Mouse (Mus musculus) midbrain, embryonic 15.5 days (tissue): ENCODE measurements at regions not wholly inside any gene's neighbourhood (a gene's known extent, or its start where the extent isn't known, plus 50 kb on each side); places are given as distances from the start of the nearest gene placed in this dataset.

Experiments
- ATAC-seq: fragments of 200-750 bp; cut with Nextera tagmentation; replicated peaks from 2 replicates; pipeline ENCODE4 v1.8.0; 2017; ENCODE audit warnings: moderate TSS enrichment
- H3K27ac ChIP-seq: fragments of 300-500 bp; sonication (generic); 2 replicates; pipeline ENCODE4 v1.5.1; 2015; ENCODE audit warnings: mild to moderate bottlenecking, inconsistent platforms
- H3K27me3 ChIP-seq: fragments of 300-500 bp; sonication (generic); replicated peaks from 2 replicates; pipeline ENCODE4 v1.6.1; 2015; ENCODE audit warnings: inconsistent platforms
- H3K36me3 ChIP-seq: fragments of 300-500 bp; sonication (generic); replicated peaks from 2 replicates; pipeline ENCODE4 v1.6.1; 2015; ENCODE audit warnings: inconsistent platforms
- H3K4me1 ChIP-seq: fragments of 300-500 bp; sonication (generic); 2 replicates; pipeline ENCODE4 v1.6.1; 2015; ENCODE audit warnings: inconsistent platforms
- H3K4me2 ChIP-seq: fragments of 300-500 bp; sonication (generic); 2 replicates; pipeline ENCODE4 v1.6.1; 2015; ENCODE audit warnings: inconsistent platforms, mild to moderate bottlenecking, moderate library complexity
- H3K4me3 ChIP-seq: fragments of 300-500 bp; sonication (generic); 2 replicates; pipeline ENCODE4 v1.5.1; 2015; ENCODE audit warnings: mild to moderate bottlenecking, inconsistent platforms
- H3K9ac ChIP-seq: fragments of 300-500 bp; sonication (generic); 2 replicates; pipeline ENCODE4 v1.6.1; 2015; ENCODE audit warnings: mild to moderate bottlenecking, inconsistent platforms
- H3K9me3 ChIP-seq: fragments of 300-500 bp; sonication (generic); 2 replicates; pipeline ENCODE4 v1.6.1; 2016; ENCODE audit warnings: inconsistent platforms
- WGBS: fragments of 180-500 bp; shearing (Covaris S2); methylation state at CpG from one replicate; pipeline ENCODE4 v1.1.7; 2015; ENCODE audit warnings: mixed read lengths; 5-methylcytosine and 5-hydroxymethylcytosine counted together

DNA sequence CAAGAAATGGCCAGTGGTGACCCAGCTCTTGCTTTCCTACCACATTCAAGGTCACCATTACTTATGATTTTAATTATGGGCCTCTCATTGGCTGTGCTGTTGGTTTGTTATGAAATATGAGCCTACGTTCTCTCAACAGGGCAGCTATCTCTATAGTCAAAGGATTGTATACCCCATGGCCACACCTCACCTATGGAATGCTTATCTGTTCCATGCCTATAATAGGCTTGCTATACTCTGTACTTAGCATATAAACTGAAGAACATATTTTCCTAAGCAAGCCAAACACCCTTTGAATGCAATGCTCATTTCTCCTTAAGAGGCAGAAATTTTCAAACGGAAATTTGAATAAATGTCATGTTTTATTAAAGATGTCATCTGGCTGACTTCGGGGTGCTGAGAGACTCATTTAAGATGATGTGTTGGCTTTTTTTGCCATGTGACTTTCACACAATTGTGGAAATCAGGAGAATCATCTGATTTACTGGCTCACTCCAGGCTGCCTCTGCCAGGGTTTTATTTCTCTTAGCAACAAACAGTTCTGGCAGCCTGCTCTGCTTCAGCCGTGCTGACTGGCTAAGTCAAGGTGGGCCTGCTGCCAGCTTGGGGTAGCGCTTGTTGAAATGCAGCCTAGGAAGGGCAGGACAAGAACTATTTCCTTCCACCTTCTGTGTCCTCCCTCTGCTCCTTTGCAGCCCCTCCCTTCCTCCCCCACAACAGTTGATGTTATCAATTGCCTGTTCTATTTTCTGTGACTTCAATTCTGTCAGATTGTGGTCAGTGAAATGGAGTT is 102.0 kb upstream of the Nampt start:
- peak; percentile 92 for ATAC-seq
- no peaks in the 10 kb centered on the region for H3K27me3 ChIP-seq
- no peak overlapping the region for H3K9ac ChIP-seq
- H3K4me3 ChIP-seq = no peak overlapping the region
- H3K4me2 ChIP-seq = no peak overlapping the region
- H3K9me3 ChIP-seq = no peaks in the 10 kb centered on the region
- WGBS = 54% methylated on average over 5 of the region's 5 CpGs
- no peaks in the 10 kb centered on the region for H3K36me3 ChIP-seq
- peak overlapping the region; percentile 42; the same call in 1 of the 2 replicates for H3K27ac ChIP-seq
- H3K4me1 ChIP-seq = peaks cover 10% of the 10 kb centered on the region

DNA sequence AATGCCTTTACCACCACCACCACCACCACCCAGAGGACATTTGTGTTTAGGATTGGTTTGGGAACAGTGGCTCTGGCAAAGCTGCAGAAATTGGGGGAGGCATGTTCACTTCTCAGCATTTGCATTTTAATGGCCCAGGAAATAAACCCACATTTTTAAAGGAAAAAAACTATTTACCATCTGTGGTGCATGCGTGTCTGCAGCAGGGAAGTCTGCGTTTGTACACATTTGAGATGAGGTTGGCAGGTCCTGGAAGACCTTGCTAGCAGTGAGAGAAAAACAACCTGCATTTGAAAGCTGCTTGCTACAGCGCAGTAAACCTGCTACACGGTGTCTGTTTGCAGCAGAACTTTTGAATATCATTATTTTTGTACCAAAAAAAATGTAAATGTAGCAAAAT is 100.1 kb upstream of the Nampt start:
- no peaks in the 10 kb centered on the region for H3K36me3 ChIP-seq
- no peak overlapping the region for H3K4me3 ChIP-seq
- H3K4me1 ChIP-seq = peaks cover 10% of the 10 kb centered on the region
- ATAC-seq = no peak
- no peak overlapping the region for H3K9ac ChIP-seq
- no peaks in the 10 kb centered on the region for H3K9me3 ChIP-seq
- no peak overlapping the region for H3K27ac ChIP-seq
- no peak overlapping the region for H3K4me2 ChIP-seq
- 83% methylated on average over 4 of the region's 4 CpGs for WGBS
- no peaks in the 10 kb centered on the region for H3K27me3 ChIP-seq

DNA sequence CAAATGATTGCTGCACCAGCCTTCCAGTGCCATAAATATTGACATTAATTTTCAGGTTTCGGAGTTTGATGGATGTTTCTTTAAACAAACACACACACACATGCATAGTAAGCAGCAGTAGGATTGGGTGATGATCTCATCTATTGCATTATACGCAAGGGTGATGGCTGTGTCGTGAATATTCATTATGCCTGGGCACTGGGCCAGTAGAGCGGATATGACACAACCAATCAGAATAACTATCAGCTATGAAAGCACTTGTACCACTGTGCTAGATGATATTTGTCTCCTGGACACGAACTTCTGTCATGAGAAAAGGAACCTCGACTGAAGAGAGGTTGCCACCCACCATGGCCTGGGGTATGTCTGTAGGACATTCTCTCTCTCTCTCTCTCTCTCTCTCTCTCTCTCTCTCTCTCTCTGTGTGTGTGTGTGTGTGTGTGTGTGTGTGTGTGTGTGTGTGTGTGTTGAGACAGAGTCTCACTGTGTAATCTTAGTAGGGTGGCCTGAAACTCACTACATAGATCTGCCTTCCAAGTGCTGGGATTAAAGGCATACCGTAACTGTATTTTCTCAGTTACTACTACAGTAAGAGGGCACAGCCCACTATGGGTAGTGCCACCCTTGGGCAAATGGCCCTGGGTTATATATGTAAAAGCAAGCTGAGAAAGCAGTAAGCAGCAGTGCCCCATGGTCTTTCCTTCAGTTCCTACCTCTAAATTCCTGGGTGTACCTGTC is 94.7 kb upstream of the Nampt start:
- no peak overlapping the region for H3K27ac ChIP-seq
- H3K9ac ChIP-seq = no peak overlapping the region
- no peaks in the 10 kb centered on the region for H3K36me3 ChIP-seq
- H3K9me3 ChIP-seq = no peaks in the 10 kb centered on the region
- H3K4me3 ChIP-seq = no peak overlapping the region
- H3K4me1 ChIP-seq = no peaks in the 10 kb centered on the region
- ATAC-seq = peak; percentile 94
- no peaks in the 10 kb centered on the region for H3K27me3 ChIP-seq
- no peak overlapping the region for H3K4me2 ChIP-seq
- WGBS = 55% methylated on average over 7 of the region's 7 CpGs

DNA sequence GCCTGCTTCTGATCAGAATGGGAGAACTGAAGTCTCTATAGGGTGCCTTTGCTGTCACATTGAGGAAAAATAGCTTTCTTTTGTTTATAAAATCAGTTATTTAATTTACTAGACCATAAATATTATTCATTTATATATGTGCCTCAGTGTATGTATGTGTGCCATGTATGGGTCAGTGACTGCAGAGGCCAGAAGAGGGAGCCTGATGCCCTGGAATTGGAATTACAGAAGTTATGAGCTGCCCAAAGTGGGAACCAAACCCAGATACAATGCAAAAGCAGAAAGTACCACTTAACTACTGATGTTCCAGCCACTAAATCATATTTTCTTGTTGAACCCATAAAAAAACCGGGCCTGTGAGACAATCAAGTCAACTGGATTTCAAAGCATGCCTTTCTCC is 91.8 kb upstream of the Nampt start:
- Histone ChIP-seq H3K27me3 (no peaks in the 10 kb centered on the region), H3K4me2 (no peak overlapping the region), H3K9me3 (no peaks in the 10 kb centered on the region), H3K36me3 (no peaks in the 10 kb centered on the region), H3K4me3 (no peak overlapping the region), H3K27ac (no peak overlapping the region), H3K9ac (no peak overlapping the region), H3K4me1 (no peaks in the 10 kb centered on the region)
- WGBS = 80% methylated on average over 1 of the region's 1 CpGs
- ATAC-seq = no peak

DNA sequence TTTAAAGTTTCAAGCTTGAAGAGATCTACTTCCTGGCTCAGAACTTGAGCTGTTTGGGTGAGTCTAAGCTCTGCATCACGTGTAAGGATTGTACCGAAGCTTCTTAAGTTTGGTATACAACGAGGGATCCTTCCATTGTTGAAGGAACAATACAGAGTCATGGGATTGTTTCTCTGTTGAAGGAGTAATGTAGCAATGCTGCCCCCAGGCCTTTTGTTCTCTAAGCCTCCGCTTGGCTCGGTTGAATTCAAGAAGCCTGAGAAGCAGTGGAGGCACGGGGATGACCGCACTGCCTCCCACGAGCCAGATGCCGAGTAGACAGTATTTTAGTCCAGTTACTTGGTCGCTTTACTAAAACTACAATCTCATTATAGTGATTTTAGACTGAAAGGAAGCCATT is 90.9 kb upstream of the Nampt start:
- no peak overlapping the region for H3K9ac ChIP-seq
- H3K36me3 ChIP-seq = no peaks in the 10 kb centered on the region
- no peak overlapping the region for H3K4me2 ChIP-seq
- no peaks in the 10 kb centered on the region for H3K27me3 ChIP-seq
- H3K9me3 ChIP-seq = no peaks in the 10 kb centered on the region
- no peak overlapping the region for H3K27ac ChIP-seq
- ATAC-seq = no peak
- H3K4me1 ChIP-seq = no peaks in the 10 kb centered on the region
- WGBS = 17% methylated on average over 10 of the region's 10 CpGs
- no peak overlapping the region for H3K4me3 ChIP-seq

DNA sequence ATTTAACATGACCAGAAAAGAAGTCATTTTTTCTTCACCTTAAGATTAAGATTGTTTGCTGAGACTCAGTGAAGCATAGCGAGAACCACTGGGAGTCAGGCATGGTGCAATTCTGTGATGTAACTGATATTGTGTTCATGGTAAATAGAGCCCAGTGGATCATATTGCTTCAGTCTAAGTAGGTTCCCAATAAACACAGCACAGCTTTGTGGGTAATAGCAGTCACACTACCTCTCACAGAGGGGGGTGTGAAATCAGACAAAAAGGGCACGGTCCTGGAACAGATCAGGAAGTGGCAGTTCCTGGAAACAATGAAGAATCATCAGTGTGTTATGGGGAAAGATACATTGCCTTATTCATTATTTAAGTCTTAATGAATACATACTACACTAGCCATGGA is 84.1 kb upstream of the Nampt start:
- Histone ChIP-seq H3K4me2 (no peak overlapping the region), H3K4me3 (no peak overlapping the region), H3K9ac (no peak overlapping the region), H3K4me1 (no peaks in the 10 kb centered on the region), H3K27me3 (no peaks in the 10 kb centered on the region), H3K9me3 (no peaks in the 10 kb centered on the region), H3K36me3 (no peaks in the 10 kb centered on the region), H3K27ac (no peak overlapping the region)
- WGBS = 65% methylated on average over 2 of the region's 2 CpGs
- ATAC-seq = no peak

DNA sequence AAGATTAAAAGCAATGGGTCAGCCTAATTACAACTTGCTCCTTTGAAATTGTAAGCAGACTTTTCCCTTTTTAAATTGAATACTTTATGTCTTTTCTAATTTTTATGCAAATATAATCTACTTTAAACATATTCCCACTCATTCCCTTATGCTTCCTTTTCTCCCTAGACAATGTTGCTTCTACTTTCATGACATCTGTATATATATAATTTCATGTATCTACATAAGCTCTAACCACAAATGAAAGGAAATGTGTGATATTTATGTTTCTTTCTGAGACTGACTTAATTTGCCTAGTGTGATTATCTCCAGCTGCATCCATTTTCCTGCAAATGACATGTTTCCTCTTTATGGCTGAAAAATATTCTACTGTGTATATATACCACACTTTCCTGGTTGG is 77.9 kb upstream of the Nampt start:
- Histone ChIP-seq H3K9ac (no peak overlapping the region), H3K4me2 (no peak overlapping the region), H3K4me3 (no peak overlapping the region), H3K27me3 (no peaks in the 10 kb centered on the region), H3K4me1 (no peaks in the 10 kb centered on the region), H3K27ac (no peak overlapping the region), H3K36me3 (no peaks in the 10 kb centered on the region), H3K9me3 (no peaks in the 10 kb centered on the region)
- no peak for ATAC-seq

DNA sequence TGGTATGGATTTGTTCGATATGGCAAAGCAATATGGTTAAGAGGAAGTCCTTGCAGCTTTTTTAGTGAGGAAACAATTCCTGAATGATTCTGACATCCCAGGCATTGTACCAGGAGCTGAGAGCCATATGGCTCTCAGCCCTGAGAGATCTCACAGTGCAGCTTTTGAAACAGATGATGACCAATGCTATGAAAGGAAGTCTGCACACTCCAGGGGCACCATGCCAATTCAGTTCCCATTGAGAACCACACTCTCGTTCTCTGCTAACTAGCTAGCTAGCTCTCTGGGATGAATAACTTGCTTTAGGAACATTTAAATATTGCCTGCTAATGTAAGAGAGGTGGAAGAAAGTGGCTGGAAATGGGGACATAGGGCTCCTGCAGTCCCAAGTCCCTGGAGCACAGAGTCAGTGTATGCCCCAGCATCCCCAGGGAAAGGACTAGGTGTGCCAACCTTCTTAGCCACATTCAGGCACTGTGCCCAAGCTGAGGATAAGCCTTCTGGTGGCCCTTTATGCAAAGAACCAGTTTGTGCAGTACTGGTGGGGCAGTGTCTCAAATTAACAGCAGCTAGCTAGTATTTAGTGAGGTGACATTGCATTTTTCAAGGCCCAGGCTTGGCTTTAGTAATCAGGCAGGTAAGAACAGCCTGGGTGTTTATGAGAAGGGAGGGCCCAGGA is 61.8 kb upstream of the Nampt start:
- WGBS = 71% methylated on average over 2 of the region's 2 CpGs
- ATAC-seq = no peak

DNA sequence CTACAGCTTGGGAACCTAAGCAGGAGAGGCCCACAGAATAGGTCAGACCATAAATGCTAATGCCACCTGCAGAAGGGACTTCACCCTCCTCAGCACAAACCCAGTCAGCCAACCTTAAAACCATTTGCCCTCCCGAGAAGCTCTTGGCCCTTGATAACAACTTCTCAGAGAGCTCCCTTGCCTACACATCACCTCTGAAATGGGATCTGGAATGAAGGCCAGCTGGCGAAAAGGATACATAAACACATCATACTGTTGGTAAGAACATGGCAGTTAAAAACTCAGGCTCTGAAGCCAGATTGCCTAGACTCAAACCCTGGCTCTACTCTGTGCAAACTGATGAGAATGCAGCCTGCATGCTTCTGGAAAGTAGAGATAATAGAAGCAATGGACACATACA is 61.2 kb upstream of the Nampt start:
- H3K36me3 ChIP-seq = no peaks in the 10 kb centered on the region
- H3K9me3 ChIP-seq = no peaks in the 10 kb centered on the region
- H3K27me3 ChIP-seq = no peaks in the 10 kb centered on the region
- ATAC-seq = no peak
- no peak overlapping the region for H3K4me2 ChIP-seq
- H3K4me1 ChIP-seq = no peaks in the 10 kb centered on the region
- no peak overlapping the region for H3K27ac ChIP-seq
- no peak overlapping the region for H3K4me3 ChIP-seq
- H3K9ac ChIP-seq = no peak overlapping the region
- WGBS = 88% methylated on average over 2 of the region's 2 CpGs

More for the DNA sequence above, 61.8 kb upstream of the Nampt start:
- no peak overlapping the region for H3K4me3 ChIP-seq
- no peaks in the 10 kb centered on the region for H3K36me3 ChIP-seq
- H3K4me1 ChIP-seq = no peaks in the 10 kb centered on the region
- H3K27ac ChIP-seq = no peak overlapping the region
- H3K9ac ChIP-seq = no peak overlapping the region
- H3K4me2 ChIP-seq = no peak overlapping the region
- no peaks in the 10 kb centered on the region for H3K27me3 ChIP-seq
- no peaks in the 10 kb centered on the region for H3K9me3 ChIP-seq

DNA sequence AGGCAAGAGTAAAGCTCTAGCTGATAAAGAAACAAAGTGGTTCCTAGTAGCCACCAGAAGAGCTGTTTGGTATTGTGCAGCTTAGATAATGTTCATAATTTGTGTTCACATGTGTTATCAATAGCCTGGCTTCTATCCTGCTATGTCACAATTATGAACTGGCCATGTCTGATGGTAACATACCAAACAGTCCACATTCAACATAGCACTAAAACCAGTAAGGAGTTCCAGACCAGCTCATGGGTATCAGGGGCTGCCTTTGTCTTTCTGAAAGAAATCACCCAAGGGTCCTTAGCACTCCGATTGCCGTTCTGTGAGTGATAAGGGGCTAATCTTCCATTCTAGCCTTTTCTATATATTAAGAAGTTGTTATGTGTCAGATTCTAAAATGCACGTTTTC is 58.7 kb upstream of the Nampt start:
- no peaks in the 10 kb centered on the region for H3K9me3 ChIP-seq
- no peak for ATAC-seq
- H3K27ac ChIP-seq = no peak overlapping the region
- no peak overlapping the region for H3K4me3 ChIP-seq
- H3K36me3 ChIP-seq = no peaks in the 10 kb centered on the region
- no peak overlapping the region for H3K9ac ChIP-seq
- no peaks in the 10 kb centered on the region for H3K27me3 ChIP-seq
- 86% methylated on average over 3 of the region's 3 CpGs for WGBS
- H3K4me2 ChIP-seq = no peak overlapping the region
- H3K4me1 ChIP-seq = no peaks in the 10 kb centered on the region

DNA sequence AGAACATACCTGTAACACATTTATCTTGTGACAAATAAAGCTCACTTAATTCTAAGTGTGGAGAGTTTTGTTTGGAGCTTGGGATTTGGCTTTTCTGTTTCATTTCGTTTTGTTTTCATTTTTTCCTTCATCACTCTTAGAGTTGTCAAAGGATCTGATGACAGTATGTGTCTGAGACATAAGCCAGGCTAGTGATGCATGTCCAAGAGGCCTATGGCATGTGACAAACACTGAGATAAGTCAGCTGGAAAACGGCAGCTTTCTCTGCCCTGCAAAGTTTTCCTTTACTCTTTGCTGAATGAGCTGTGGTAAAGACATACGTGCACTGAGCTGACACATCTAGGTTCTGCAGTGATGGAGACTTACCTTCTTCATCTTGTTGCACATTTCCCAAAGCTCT is 58.3 kb upstream of the Nampt start:
- no peak overlapping the region for H3K4me2 ChIP-seq
- H3K9me3 ChIP-seq = no peaks in the 10 kb centered on the region
- no peak overlapping the region for H3K27ac ChIP-seq
- H3K4me3 ChIP-seq = no peak overlapping the region
- WGBS = 58% methylated on average over 3 of the region's 3 CpGs
- no peak overlapping the region for H3K9ac ChIP-seq
- no peaks in the 10 kb centered on the region for H3K4me1 ChIP-seq
- ATAC-seq = no peak
- H3K27me3 ChIP-seq = no peaks in the 10 kb centered on the region
- H3K36me3 ChIP-seq = no peaks in the 10 kb centered on the region

DNA sequence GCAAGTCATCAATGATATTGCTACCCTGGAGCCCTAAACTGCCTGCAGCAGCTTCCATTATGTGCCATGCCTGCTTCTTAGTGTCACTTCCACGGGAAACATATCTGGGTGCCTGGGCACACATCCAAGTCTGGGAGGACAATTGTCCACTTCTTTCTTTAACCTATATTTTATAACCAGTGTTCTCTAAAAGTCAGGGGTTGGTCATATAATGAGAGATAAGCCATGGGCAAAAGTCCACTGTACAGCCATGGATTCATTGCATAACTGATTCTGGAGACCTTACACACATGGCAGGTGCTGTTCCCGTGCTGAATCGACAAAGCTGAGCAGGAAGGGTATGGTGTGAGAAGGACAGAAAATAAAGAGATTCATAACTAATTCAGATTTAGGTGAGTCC is 55.1 kb upstream of the Nampt start:
- no peak overlapping the region for H3K27ac ChIP-seq
- H3K4me1 ChIP-seq = no peaks in the 10 kb centered on the region
- no peak overlapping the region for H3K9ac ChIP-seq
- 81% methylated on average over 3 of the region's 3 CpGs for WGBS
- no peak overlapping the region for H3K4me2 ChIP-seq
- no peaks in the 10 kb centered on the region for H3K36me3 ChIP-seq
- H3K4me3 ChIP-seq = no peak overlapping the region
- no peaks in the 10 kb centered on the region for H3K27me3 ChIP-seq
- no peak for ATAC-seq
- no peaks in the 10 kb centered on the region for H3K9me3 ChIP-seq
